Mouse (Mus musculus) left cerebral cortex, postnatal 4 days (tissue): ENCODE measurements at regions not wholly inside any gene's neighbourhood (a gene's known extent, or its start where the extent isn't known, plus 50 kb on each side); places are given as distances from the start of the nearest gene placed in this dataset.

Source experiments
- DNase-seq: peaks from one replicate; pipeline ENCODE4 v3.0.0-alpha.2; 2022
- intact Hi-C: fragments of 180-260 bp; cut with DNase I; formaldehyde crosslinking; loops from one replicate; pipeline ENCODE4 v1.15.1; 2025

GRCm38 (mm10) chr12:77749438-77750007 is 444.5 kb upstream of the Gm6657 start:
- intact Hi-C loops: no loop called here
- no peak for DNase-seq

GRCm38 (mm10) chr12:77752181-77752580 is 441.9 kb upstream of the Gm6657 start:
- no peak for DNase-seq
- intact Hi-C loops: no loop called here

GRCm38 (mm10) chr12:77756021-77756420 is 438.0 kb upstream of the Gm6657 start:
- intact Hi-C loops: no loop called here
- DNase-seq: no peak

- peak; percentile 4 for DNase-seq
- intact Hi-C loops: no loop called here
These were observed 433.1 kb upstream of the Gm6657 start for GRCm38 (mm10) chr12:77760976-77761375.

- intact Hi-C loops: no loop called here
- DNase-seq: no peak
These were observed 418.0 kb upstream of the Gm6657 start for GRCm38 (mm10) chr12:77776011-77776546.

GRCm38 (mm10) chr12:77776755-77777154 is 417.3 kb upstream of the Gm6657 start:
- no peak for DNase-seq

GRCm38 (mm10) chr12:77780885-77781698 is 412.9 kb upstream of the Gm6657 start:
- DNase-seq: peak; percentile 94
- intact Hi-C loops: loop anchor here (1.0 to 10.0 kb wide), 3 partner anchors 18 to 539 kb away; no protein-coding TSS in a partner anchor

More at GRCm38 (mm10) chr12:77776755-77777154, 417.3 kb upstream of the Gm6657 start:
- intact Hi-C loops: no loop called here

GRCm38 (mm10) chr12:77783909-77784308 is 410.1 kb upstream of the Gm6657 start:
- intact Hi-C loops: loop anchor here (5.0 to 10.0 kb wide), 2 partner anchors 209 to 542 kb away; no protein-coding TSS in a partner anchor
- no peak for DNase-seq

GRCm38 (mm10) chr12:77785647-77786046 is 408.4 kb upstream of the Gm6657 start:
- intact Hi-C loops: loop anchor here (10.0 kb wide), 1 partner anchor 211 kb away; no protein-coding TSS in a partner anchor
- no peak for DNase-seq

- intact Hi-C loops: loop anchor here (10.0 kb wide), 1 partner anchor 212 kb away; no protein-coding TSS in a partner anchor
These were observed 407.4 kb upstream of the Gm6657 start for GRCm38 (mm10) chr12:77786678-77787077.

GRCm38 (mm10) chr12:77788273-77788672 is 405.8 kb upstream of the Gm6657 start:
- no peak for DNase-seq
- intact Hi-C loops: loop anchor here (10.0 kb wide), 1 partner anchor 213 kb away; no protein-coding TSS in a partner anchor

More at GRCm38 (mm10) chr12:77786678-77787077, 407.4 kb upstream of the Gm6657 start:
- no peak for DNase-seq

GRCm38 (mm10) chr12:77789427-77789826 is 404.6 kb upstream of the Gm6657 start:
- intact Hi-C loops: loop anchor here (10.0 kb wide), 1 partner anchor 215 kb away; no protein-coding TSS in a partner anchor
- peak; percentile 43 for DNase-seq

- intact Hi-C loops: loop anchor here (10.0 kb wide), 1 partner anchor 215 kb away; no protein-coding TSS in a partner anchor
These were observed 404.2 kb upstream of the Gm6657 start for GRCm38 (mm10) chr12:77789871-77790270.

GRCm38 (mm10) chr12:77790891-77791672 is 403.0 kb upstream of the Gm6657 start:
- DNase-seq: peak; percentile 87
- intact Hi-C loops: no loop called here

More at GRCm38 (mm10) chr12:77789871-77790270, 404.2 kb upstream of the Gm6657 start:
- DNase-seq: no peak

GRCm38 (mm10) chr12:77798516-77798915 is 395.5 kb upstream of the Gm6657 start:
- intact Hi-C loops: no loop called here
- no peak for DNase-seq

- DNase-seq: peak; percentile 27
- intact Hi-C loops: no loop called here
These were observed 394.8 kb upstream of the Gm6657 start for GRCm38 (mm10) chr12:77799134-77799770.

- no peak for DNase-seq
- intact Hi-C loops: no loop called here
These were observed 386.4 kb upstream of the Gm6657 start for GRCm38 (mm10) chr12:77807674-77808073.

- intact Hi-C loops: no loop called here
- DNase-seq: peak; percentile 62
These were observed 382.8 kb upstream of the Gm6657 start for GRCm38 (mm10) chr12:77811276-77811675.

GRCm38 (mm10) chr12:77819456-77819855 is 374.6 kb upstream of the Gm6657 start:
- DNase-seq: no peak
- intact Hi-C loops: no loop called here
